Mouse (Mus musculus): ENCODE measurements at regions not wholly inside any gene's neighbourhood (a gene's known extent, or its start where the extent isn't known, plus 50 kb on each side); places are given as distances from the start of the nearest gene placed in this dataset.
A peak's percentile ranks its signal among the peaks of the same experiment; 100 is the strongest.
"Not testable (repeated sequence)": the region's sequence is repeated elsewhere in the genome, so short reads cannot be mapped to it uniquely, and the experiment has no call there.

- H3K4me2 ChIP-seq (replicated peaks); H3K36me3 ChIP-seq; H3K4me1 ChIP-seq (replicated peaks); H3K27ac ChIP-seq; H3K27me3 ChIP-seq (replicated peaks); H3K9me3 ChIP-seq; H3K4me3 ChIP-seq (replicated peaks); H3K9ac ChIP-seq: not testable (repeated sequence)
- 62% methylated on average over 1 of the region's 2 CpGs for WGBS
- peak; percentile 73 for ATAC-seq
Measured at GRCm38 (mm10) chrX:103532620-103533199, 97.7 kb upstream of the Zcchc13 start.

GRCm38 (mm10) chrX:103533306-103533705 lies 97.1 kb upstream of the Zcchc13 start:
- H3K4me3 ChIP-seq (replicated peaks), result no peak overlapping the region
- no peak overlapping the region for H3K4me2 ChIP-seq (replicated peaks)
- no peaks in the 10 kb centered on the region for H3K36me3 ChIP-seq
- no peak overlapping the region for H3K27ac ChIP-seq
- no peaks in the 10 kb centered on the region for H3K9me3 ChIP-seq
- H3K27me3 ChIP-seq (replicated peaks), result no peaks in the 10 kb centered on the region
- no peak overlapping the region for H3K9ac ChIP-seq
- 20% methylated on average over 11 of the region's 11 CpGs for WGBS
- ATAC-seq, result peak; percentile 52; the same call in 1 of the 2 replicates
- H3K4me1 ChIP-seq (replicated peaks), result 0 out of 2 replicates have a peak, but pooled peaks cover 2% of the 10 kb centered on the region

GRCm38 (mm10) chrX:103533831-103534230 lies 96.6 kb upstream of the Zcchc13 start:
- 53% methylated on average over 1 of the region's 1 CpGs for WGBS
- Histone ChIP-seq H3K9ac (no peak overlapping the region), H3K36me3 (no peaks in the 10 kb centered on the region), H3K4me1 (replicated peaks) (0 out of 2 replicates have a peak, but pooled peaks cover 2% of the 10 kb centered on the region), H3K27ac (no peak overlapping the region), H3K27me3 (replicated peaks) (no peaks in the 10 kb centered on the region), H3K4me2 (replicated peaks) (no peak overlapping the region), H3K9me3 (no peaks in the 10 kb centered on the region), H3K4me3 (replicated peaks) (no peak overlapping the region)
- no peak for ATAC-seq

- no peaks in the 10 kb centered on the region for H3K9me3 ChIP-seq
- H3K4me2 ChIP-seq (replicated peaks), result no peak overlapping the region
- ATAC-seq, result peak; percentile 90
- H3K9ac ChIP-seq, result no peak overlapping the region
- peak overlapping the region; percentile 66 for H3K27ac ChIP-seq
- H3K36me3 ChIP-seq, result no peaks in the 10 kb centered on the region
- H3K4me3 ChIP-seq (replicated peaks), result no peak overlapping the region
- WGBS, result 58% methylated on average over 5 of the region's 5 CpGs
- no peaks in the 10 kb centered on the region for H3K27me3 ChIP-seq (replicated peaks)
- H3K4me1 ChIP-seq (replicated peaks), result no peaks in the 10 kb centered on the region
Measured at GRCm38 (mm10) chrX:103546490-103547202, 83.7 kb upstream of the Zcchc13 start.

GRCm38 (mm10) chrX:103551304-103551703 lies 79.1 kb upstream of the Zcchc13 start:
- no peaks in the 10 kb centered on the region for H3K9me3 ChIP-seq
- H3K4me1 ChIP-seq (replicated peaks), result 0 out of 2 replicates have a peak, but pooled peaks cover 4% of the 10 kb centered on the region
- H3K4me3 ChIP-seq (replicated peaks), result no peak overlapping the region
- ATAC-seq, result no peak
- no peaks in the 10 kb centered on the region for H3K36me3 ChIP-seq
- WGBS, result 79% methylated on average over 14 of the region's 14 CpGs
- no peaks in the 10 kb centered on the region for H3K27me3 ChIP-seq (replicated peaks)
- H3K27ac ChIP-seq, result peak overlapping the region; percentile 27; the same call in 1 of the 2 replicates
- H3K9ac ChIP-seq, result no peak overlapping the region
- no peak overlapping the region for H3K4me2 ChIP-seq (replicated peaks)

- ATAC-seq, result no peak
- 94% methylated on average over 3 of the region's 3 CpGs for WGBS
- H3K9ac ChIP-seq, result no peak overlapping the region
Measured at GRCm38 (mm10) chrX:103553196-103553595, 77.2 kb upstream of the Zcchc13 start.

GRCm38 (mm10) chrX:103553605-103554004 lies 76.8 kb upstream of the Zcchc13 start:
- ATAC-seq, result no peak
- Histone ChIP-seq H3K4me2 (replicated peaks) (no peak overlapping the region), H3K27me3 (replicated peaks) (no peaks in the 10 kb centered on the region), H3K9me3 (no peaks in the 10 kb centered on the region), H3K9ac (no peak overlapping the region), H3K4me1 (replicated peaks) (0 out of 2 replicates have a peak, but pooled peaks cover 8% of the 10 kb centered on the region), H3K36me3 (no peaks in the 10 kb centered on the region), H3K4me3 (replicated peaks) (no peak overlapping the region), H3K27ac (no peak overlapping the region)
- WGBS, result 81% methylated on average over 3 of the region's 3 CpGs

More at GRCm38 (mm10) chrX:103553196-103553595, 77.2 kb upstream of the Zcchc13 start:
- Histone ChIP-seq H3K27me3 (replicated peaks) (no peaks in the 10 kb centered on the region), H3K27ac (no peak overlapping the region), H3K4me3 (replicated peaks) (no peak overlapping the region), H3K36me3 (no peaks in the 10 kb centered on the region), H3K4me2 (replicated peaks) (no peak overlapping the region), H3K9me3 (no peaks in the 10 kb centered on the region), H3K4me1 (replicated peaks) (0 out of 2 replicates have a peak, but pooled peaks cover 8% of the 10 kb centered on the region)

- not testable (repeated sequence) for H3K4me3 ChIP-seq (replicated peaks); H3K4me1 ChIP-seq (replicated peaks); H3K27ac ChIP-seq; H3K9me3 ChIP-seq; H3K4me2 ChIP-seq (replicated peaks); H3K27me3 ChIP-seq (replicated peaks); H3K9ac ChIP-seq; H3K36me3 ChIP-seq
- 42% methylated on average over 5 of the region's 5 CpGs for WGBS
- peak; percentile 68 for ATAC-seq
Measured at GRCm38 (mm10) chrX:103555041-103555986, 75.1 kb upstream of the Zcchc13 start.

GRCm38 (mm10) chrX:103556046-103556445 lies 74.3 kb upstream of the Zcchc13 start:
- Histone ChIP-seq H3K36me3 (no peaks in the 10 kb centered on the region), H3K4me2 (replicated peaks) (peak overlapping the region; percentile 30), H3K9ac (no peak overlapping the region), H3K27ac (peak overlapping the region; percentile 73; the same call in 1 of the 2 replicates), H3K9me3 (no peaks in the 10 kb centered on the region), H3K4me1 (replicated peaks) (0 out of 2 replicates have a peak, but pooled peaks cover 8% of the 10 kb centered on the region), H3K27me3 (replicated peaks) (no peaks in the 10 kb centered on the region), H3K4me3 (replicated peaks) (no peak overlapping the region)
- 64% methylated on average over 4 of the region's 4 CpGs for WGBS
- peak; percentile 20 for ATAC-seq

- Histone ChIP-seq H3K27me3 (replicated peaks) (no peaks in the 10 kb centered on the region), H3K9ac (no peak overlapping the region), H3K36me3 (no peaks in the 10 kb centered on the region), H3K4me2 (replicated peaks) (peak overlapping the region; percentile 30), H3K4me1 (replicated peaks) (0 out of 2 replicates have a peak, but pooled peaks cover 8% of the 10 kb centered on the region), H3K27ac (peak overlapping the region; percentile 73), H3K4me3 (replicated peaks) (no peak overlapping the region), H3K9me3 (no peaks in the 10 kb centered on the region)
- WGBS, result 38% methylated on average over 7 of the region's 7 CpGs
- peak; percentile 86 for ATAC-seq
Measured at GRCm38 (mm10) chrX:103556681-103557490, 73.5 kb upstream of the Zcchc13 start.

GRCm38 (mm10) chrX:103557496-103557895 lies 72.9 kb upstream of the Zcchc13 start:
- Histone ChIP-seq H3K4me1 (replicated peaks) (0 out of 2 replicates have a peak, but pooled peaks cover 8% of the 10 kb centered on the region), H3K27me3 (replicated peaks) (no peaks in the 10 kb centered on the region), H3K36me3 (no peaks in the 10 kb centered on the region), H3K4me2 (replicated peaks) (no peak overlapping the region), H3K4me3 (replicated peaks) (no peak overlapping the region), H3K27ac (peak overlapping the region; percentile 73; the same call in 1 of the 2 replicates), H3K9me3 (no peaks in the 10 kb centered on the region), H3K9ac (no peak overlapping the region)
- 87% methylated on average over 4 of the region's 4 CpGs for WGBS
- ATAC-seq, result no peak

Measured in intestine, embryonic 15.5 days (tissue).